Mouse (Mus musculus): ENCODE measurements around the gene Ccl6.

Ccl6 gene

DNA sequence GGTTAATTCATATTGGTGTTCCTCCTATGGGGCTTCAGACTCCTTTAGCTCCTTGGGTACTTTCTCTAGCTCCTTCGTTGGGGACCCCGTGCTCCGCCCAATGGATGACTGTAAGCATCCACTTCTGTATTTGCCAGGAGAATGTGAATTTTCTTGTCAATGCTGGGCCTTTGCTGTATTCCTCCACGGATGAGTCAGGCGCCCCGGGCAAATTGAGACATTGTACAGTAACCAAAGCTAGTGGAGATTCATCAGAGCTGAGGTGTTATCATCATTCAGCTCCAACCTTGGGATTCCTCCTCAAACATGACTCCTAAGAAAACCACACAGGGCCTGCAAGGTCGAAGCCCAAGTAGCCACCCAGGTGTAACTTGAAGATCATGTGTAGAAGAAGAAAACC is 4.9 kb upstream of the Ccl6 start:
- in situ Hi-C loops (cut with MboI, MseI) = no loop called here

DNA sequence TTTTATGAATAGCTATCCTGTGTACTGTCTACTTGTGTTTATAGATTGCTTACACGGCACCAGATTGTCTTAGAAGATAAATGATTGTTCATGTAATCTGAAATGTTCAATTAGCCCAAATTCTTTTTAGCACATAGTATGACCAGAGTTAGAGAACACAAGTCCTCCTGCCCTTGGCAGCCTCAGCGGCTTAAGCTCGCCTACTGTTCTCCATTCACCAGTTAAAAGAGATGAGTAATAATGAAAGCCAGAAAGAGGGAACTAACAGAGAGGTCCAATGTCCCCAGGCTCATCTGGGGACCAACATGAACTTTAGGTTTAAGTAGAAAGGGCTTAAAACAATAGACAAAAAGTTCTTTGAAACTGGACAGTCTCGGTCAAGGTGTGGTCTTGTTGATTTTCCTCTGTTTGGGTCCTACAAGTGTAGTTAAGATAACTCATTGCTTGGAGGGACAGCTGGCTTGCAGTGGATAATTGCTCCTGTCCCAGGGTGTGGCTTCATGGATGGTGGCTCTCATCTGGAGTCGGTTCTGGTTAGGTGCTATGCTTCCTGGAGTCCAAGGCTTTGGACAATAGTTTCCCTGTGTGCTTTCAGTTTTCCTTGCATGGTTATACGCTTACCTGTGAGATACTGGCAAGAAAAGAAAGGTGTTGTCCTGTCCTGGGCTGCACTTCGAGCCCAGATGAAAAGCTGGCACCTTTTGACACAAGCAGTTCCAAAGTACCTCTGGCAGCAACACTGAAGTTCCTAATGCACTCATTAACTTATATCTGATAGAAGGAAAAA is 3.0 kb upstream of the Ccl6 start:
- in situ Hi-C loops (cut with MboI, MseI) = no loop called here

DNA sequence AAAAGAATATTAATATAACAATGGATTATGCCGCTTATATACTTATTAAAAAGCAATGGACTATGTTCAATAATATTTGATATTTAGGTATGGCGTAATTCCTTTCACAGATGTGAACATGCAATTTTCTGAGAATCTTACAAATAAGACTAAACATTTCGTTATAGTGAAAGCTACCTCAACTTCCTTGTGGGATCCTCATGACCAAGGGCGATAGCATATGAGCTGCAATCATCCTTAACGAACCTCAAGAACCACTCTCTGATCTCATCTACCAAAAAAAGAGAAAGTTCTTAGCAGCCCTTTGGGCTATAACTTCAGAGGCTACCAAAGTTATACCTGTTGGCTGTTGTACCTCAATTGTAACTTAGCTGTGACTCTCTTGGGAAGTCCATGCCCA is 566 bp upstream of the Ccl6 start:
- in situ Hi-C loops (cut with MboI, MseI) = no loop called here

DNA sequence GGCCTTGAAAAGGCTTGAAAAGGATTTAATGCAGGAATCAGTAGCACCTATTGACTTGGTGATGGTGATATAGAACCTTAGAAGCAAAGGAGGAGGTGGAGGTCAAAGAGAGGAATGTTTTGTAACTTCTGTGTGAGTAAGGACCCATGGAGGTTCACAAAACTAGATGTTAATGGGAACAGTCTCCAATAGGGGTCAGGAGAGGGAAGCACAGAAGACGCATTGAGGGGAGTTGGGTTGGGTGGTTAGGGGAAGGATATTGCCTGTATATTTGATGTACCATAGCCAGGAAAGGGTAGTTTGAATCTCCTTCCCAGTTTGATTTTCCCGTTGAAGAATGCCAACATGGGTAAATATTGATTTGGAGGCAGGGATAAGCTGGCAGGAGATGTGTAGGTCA is 8.7 kb downstream of the Ccl6 start:
- in situ Hi-C loops (cut with MboI, MseI) = no loop called here

DNA sequence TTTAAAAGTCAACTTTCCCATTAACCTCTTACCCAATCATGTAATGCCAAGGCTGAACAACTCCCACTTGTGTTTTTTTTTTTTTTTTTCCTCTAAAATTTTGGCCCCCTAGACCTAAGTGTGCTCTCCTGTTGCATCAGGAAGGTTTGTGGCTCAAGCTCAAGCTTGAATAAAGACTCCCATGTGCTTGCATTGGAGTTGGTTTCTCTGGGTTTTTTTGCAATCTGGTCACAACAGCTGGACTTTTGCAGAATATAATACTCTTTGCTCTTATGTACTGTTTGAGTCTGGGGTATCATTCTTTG is 9.5 kb downstream of the Ccl6 start:
- in situ Hi-C loops (cut with MboI, MseI) = no loop called here

DNA sequence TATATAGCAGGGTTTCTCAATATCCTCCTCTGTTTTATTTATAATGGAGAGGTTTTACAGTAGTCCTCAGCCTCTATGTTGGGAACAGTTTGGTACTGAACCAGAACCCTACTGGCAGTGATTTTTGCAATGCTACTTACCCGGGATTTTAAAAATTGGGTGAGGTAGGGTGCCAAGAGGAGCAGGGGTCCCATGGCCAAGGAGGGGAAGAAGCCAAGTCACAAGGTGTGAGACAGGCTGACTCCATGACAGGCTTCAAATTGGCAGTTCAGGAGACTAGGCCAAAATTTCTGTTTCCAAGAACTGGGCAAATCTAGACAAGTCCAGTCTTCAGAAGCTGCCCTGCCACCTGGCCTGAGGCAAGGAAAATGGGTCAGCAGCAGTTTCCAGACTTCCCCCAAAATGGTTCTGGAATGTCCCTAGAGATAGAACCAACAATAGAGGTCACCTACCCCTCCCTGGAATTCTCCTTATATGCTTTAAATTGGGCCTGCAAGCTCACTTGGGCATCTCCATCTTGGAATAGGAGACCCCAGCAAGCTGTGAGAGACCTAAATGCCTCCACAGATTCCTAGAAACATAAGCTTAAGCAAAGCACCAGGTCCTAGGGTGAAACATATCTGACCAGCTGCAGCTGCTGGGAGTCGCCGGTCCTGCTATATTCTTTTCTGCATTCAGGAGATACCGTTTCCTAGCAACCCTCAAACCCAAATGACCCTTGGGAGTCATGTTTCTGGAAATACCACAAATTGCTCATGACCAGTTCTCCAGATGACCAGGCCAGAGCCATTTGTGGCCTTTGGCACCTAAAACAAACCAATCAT is 10.0 kb downstream of the Ccl6 start:
- in situ Hi-C loops (cut with MboI, MseI) = no loop called here

DNA sequence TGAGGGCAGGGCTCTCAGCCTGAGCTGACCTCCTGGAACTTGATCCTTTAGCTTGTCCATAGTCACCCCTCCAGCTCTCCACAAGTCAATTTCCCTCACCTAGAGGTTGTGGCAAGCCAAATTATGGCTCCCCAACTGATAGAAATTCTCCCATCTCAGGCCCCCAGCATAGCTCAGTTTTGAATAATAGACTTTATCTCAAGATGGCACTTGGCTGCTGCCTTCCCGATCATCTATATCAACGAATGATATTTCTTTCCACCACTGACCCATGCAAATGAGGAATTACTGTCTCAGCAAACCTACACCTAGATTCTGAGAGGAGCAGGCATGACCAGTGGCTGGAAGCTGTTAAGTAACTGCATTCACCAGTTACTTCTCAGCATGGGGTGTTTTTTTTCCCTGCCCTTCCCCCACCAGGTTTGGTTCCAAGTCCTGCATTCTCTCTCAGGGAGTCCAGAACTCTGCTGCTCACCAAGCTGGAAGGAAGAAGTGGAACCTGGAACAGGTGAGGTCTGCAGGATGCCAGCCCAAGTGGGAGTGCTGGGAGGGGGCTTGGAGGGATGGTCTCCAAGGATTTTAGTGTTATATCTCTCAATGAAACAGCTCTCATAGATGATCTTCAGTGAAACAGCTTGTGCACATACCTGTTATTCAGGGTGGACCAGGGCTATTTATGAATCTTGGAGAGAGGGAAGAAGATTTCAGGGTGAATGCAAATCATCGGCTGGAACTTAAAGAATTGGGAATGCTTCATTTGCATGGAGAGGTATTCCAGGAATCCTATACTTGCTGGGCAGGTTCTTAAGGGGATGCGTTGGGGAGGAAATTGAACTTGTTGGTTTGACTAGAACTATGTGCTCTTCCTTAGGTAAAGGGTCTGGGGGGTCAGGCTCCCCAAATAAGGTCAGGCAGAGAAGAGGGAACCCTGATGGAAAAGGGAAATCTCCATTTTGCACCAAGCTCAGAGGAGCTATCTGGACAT is 11.0 kb downstream of the Ccl6 start:
- in situ Hi-C loops (cut with MboI, MseI) = no loop called here

DNA sequence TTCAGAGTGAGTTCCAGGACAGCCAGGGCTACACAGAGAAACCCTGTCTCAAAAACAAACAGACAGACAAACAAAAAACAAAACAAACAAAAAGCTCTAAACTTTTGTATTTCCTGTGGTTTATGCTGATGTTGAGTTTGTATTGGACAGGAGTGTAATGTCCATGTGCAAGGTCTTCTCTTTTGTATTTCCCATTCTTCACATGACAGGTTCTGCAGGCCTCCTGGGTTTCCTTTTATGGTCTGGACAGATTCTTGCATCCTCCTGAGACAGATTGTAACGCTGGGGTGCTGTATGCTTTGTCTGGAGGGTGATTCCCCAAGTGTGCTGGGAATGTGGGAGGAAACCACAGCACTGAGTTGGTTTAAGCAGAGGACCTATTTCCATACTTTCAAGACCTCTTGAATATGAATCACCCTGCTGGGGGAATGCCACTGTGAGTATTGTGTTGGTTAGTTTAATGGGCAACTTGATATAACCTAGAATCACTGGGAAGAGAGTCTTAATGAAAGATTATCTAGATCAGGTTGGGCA is 12.1 kb downstream of the Ccl6 start:
- in situ Hi-C loops (cut with MboI, MseI) = no loop called here

DNA sequence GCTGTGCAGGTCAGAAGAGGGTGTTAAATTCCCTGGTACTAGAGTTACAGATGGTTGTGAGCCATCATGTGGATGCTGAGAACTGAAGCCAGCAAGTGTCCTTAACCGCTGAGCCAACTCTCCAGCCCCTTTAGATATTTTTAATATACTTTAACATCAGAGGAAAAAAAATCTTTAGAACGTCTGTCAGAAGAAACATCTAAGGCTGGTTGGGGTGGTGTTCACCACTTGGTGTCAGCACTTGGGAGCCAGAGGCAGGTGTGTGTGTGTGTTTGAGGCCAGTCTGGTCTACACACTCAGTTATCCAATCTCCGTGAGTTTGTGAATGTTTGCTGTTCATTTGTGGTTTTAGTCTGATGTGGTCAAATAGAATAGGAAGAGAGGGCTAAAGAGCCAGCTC is 13.9 kb downstream of the Ccl6 start:
- in situ Hi-C loops (cut with MboI, MseI) = no loop called here

DNA sequence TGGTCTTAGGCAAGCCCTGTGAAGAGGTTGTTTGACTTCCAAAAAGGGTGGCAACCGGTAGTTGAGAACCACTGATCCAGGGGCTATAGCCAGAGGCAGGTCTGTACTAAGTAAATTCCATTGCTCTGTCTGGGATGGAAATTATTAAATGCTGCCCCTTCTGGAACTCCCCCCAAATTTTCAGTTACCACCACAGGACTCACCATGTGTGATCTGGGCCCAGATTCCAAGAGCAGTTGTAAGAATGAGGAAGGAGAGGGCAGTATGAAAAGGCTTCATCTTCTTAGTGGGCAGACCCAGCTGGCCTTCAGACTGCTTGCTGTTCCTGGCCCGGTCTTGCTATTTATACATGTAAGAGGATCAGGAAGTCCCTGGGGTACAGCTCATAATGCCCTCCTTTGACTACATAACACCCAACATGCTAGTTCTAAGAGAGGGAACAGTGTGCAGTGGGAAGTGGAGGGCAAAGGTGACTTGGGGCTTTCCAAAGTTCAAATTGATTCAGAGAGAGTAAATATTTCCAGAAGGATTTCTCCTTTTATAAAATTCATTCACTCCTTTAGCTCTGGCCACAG is 14.6 kb downstream of the Ccl6 start, which contains the start of gene Ccl9:
Gene Ccl9 (minus strand): TSS at position 451 of the 575 bp plus-strand sequence.
- in situ Hi-C loops (cut with MboI, MseI) = no loop called here

DNA sequence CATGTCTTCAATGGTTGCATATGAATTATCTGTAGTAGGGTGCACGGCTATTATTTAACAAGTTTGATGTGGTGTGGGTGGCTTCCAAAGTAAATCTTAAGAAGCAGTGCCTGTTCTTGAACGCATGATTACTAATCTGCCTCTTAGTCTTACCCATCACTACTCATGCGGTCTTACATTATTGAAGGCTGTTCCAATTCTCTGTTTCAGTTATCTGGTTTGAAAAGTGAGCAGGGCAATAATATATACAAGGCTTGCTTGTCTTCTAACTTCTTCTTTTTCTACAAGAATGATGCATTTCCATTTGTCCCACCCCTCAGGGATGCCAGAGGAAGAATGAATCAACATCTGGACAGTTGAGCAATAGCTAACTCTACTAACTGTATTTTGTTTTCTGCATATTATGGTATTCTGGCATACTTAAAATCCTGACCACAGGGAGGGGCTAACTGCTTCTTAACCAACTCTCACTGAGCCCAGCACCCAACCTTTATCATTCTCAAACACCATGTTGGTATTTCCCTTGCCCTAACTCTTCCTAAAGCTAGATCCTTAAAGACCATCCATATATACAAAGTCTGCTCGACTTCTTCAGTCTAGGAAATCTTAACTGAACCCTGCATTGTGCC is 15.8 kb downstream of the Ccl6 start:
- in situ Hi-C loops (cut with MboI, MseI) = no loop called here

DNA sequence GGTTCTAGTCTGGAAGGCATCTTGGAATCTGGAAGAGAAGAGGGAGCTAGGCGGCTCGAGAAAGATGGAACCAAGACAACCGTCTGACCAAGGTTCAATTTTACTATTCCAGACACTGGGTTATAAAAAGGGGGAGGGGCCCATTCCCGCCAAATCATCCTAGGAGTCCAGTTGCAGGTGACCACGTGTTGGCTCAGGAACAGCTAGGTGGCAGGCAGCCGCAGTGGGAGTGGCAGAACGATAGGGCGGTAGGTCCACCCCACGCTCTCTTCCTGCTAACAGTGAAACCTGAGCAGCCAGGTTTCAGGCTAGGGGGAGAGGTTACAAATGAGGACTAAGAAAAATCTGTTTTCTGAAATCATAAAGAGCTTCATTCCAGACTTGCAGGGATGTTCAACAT is 20.1 kb downstream of the Ccl6 start:
- in situ Hi-C loops (cut with MboI, MseI) = no loop called here

DNA sequence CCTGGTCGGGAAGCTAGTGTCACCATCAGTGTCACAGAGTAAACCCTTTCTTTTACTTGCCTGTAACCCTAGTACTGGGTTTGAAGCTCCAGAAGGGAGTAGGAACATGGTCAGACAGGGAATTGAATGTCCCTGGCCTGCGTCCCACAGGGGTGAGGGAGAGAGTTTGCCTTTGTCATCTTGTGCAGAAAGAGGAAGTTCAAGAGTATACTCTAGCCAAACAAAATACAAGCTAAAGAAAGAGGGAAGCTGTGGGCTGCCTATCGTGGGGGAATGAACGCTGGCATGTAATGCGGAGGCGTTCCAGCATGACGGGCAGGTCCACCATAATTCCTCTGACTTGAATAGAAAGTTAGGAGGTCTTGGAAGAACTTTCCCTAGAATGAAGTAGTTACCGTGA is 20.7 kb downstream of the Ccl6 start:
- in situ Hi-C loops (cut with MboI, MseI) = no loop called here

DNA sequence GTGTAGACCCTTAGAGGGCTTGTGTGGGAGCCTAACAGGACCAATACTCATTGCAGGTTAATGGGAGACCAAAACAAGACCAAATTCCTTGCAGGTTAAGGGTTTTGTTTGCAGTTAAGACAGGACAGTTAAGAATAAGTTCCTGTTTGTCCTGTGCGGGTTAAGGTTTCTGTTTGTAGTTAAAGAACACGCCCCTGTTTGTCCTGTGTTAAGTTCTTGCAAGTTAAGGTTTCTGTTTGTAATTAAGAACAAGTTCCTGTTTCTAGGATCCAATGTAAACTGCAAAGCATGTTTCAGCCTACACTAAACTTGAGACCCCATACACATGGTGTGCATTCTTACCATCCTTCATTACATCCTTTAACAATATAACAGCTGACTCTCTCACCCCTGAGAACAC is 22.7 kb downstream of the Ccl6 start:
- in situ Hi-C loops (cut with MboI, MseI) = no loop called here

DNA sequence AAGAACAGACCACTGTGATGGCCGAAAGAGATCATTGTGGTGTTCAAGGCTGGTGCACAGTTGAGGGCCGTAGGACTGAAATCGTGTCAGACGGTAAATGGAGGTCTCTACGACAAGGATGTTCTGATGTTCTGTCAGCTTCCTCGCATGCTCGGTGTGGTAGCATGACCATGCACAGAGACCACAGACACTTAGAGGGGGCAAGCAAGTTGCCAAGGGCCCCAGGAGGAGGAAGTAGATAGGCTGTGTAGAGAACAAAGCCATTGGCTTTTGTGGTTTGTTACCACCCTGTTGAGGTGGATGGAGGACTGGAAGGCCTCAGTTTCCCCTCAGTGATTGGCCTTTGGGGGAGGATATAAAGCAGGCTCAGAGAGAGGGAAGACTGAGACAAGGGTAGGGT is 23.6 kb downstream of the Ccl6 start:
- in situ Hi-C loops (cut with MboI, MseI) = no loop called here

DNA sequence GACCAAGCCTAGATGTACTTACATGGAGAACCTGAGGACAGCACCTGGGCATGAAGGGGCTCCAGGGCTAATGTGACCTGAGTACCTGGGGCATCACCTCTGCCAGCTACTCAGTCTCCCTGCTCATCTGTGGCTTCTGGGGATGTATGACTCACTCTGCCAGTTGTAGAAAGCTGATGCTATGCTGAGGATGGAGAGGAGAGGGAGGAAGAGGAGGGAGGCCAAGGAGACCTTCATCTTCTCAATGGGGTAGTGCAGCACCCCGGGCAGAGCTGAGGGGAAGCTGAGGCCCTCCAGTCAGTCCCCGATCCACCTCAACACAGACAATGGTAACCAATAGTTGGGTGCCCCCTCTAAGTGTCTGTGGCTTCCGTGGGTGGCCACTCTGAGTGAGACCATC is 24.1 kb downstream of the Ccl6 start:
- in situ Hi-C loops (cut with MboI, MseI) = no loop called here

DNA sequence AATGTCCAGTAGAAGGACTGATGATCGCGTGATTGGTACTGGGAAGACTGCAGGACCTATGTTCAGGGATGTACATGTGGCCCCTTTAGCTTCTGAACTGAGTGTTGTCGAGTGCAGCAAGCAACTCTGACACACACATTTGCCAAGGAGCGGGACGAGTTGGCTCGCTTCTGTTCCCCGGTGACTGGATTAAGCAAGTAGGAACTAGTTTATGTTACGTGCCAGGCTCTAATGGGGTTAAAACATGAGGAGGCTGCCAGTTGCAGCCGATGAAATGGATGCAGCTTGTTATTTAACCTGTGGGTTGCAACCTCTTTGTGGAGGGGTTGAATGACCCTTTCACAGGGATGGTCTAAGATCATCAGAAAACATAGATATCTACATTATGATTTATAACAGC is 24.8 kb downstream of the Ccl6 start:
- in situ Hi-C loops (cut with MboI, MseI) = no loop called here

DNA sequence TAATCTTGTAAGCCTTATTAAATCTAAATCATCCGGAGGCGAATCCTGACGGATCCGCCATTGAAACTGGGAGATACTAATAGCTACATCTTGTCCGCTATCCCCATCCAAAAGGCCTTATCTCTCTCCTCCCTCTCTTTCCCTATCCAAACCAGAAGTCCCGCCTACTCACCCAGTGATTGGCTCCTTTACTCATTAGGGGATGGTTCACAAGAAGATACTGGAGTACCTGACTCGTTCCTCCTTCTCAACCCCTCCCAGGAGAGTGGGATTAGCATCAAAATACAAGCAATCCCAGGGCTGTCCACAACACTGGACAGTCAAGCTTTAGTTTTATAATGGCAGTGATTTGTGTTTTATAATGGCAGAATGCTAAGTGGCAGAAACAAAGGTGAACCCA is 25.6 kb downstream of the Ccl6 start:
- in situ Hi-C loops (cut with MboI, MseI) = no loop called here

DNA sequence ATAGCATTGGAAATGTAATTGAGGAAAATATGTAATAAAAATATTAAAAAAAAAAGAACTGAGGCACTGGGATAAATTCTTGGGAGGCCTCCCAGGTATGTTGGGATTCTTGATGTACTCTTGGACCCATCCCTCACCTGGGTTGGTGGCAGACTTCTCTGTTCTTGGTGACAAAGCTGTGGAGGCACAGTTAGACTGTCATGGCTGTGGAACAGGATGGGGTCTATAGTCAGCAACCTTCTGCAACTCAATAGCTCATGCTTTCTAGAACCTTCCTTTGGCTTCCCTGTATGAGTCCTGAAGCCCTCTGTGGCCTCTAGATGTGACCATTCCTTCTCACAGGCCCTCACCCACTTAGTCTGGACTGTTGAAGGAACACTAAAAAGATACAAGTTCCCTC is 26.3 kb downstream of the Ccl6 start:
- in situ Hi-C loops (cut with MboI, MseI) = no loop called here

DNA sequence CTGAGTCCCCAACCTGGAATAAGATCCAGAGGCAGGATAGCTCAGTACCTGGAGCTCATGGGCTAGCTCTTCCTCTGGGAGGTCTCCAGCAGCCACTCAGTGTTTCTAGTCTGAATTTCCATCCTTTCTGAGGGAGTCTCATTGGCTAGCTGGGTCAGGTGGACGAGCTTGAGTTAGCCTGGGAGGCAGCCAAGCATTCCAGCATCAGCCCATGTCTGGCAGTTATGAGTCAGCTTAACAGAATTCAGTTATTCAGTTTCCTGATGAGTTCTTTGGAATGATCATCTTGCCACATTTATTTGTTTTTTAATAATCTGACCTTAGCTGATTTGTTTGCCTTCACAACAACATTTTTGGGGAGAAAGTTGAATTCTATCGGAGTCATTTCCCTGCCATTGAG is 29.1 kb downstream of the Ccl6 start:
- in situ Hi-C loops (cut with MboI, MseI) = no loop called here

DNA sequence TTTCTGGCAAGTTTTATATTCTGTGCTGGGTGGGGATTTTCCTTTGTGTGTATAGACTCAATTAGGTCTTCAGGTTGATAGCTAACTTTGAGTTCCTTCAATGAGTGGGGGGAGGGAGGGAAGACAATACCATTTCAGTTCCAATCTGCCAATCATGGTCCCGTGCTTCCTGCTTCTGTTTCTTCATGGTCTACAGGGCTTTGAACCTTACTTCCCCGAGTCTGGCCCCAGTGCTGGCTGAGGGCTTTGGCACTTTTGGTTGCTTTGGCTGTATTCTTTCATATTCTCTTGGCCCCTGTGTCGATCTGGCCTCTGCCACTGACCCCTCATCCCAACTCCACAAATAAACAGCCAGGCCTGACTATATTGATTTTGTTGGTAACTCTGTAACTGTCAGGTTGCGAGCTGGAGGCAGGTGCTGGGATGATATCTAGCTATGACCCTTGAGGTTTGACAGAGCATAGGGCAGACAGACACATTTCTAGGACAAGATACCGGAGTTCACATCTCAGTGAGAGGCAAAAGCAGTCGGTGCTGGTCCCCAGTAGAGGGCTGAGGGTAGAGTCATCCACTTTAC is 30.5 kb downstream of the Ccl6 start:
- in situ Hi-C loops (cut with MboI, MseI) = no loop called here
